Mouse (Mus musculus) MEL (cell line): ENCODE data around the gene Tnfrsf11a. TPM values are rescaled to one million over a fixed set of nuclear protein-coding genes. Genes with fewer than 3 reads are reported as not detected.

Experiments
- DNase-seq: peaks from one replicate; pipeline ENCODE4 v3.0.0; 2011; ENCODE audit warnings: low read depth, low spot score
- H3K27ac ChIP-seq: 2 replicates; pipeline ENCODE4 v1.5.1; 2012; ENCODE audit warnings: low read depth, mild to moderate bottlenecking, control low read depth, low read length, moderate library complexity; ENCODE audit not compliant: control insufficient read depth
- H3K27me3 ChIP-seq, 2 experiments: fragments of 150-350 bp in 1 of 2; sonication (generic) in 1 of 2; 2 replicates each; pipeline ENCODE4 v1.6.1; 2012; ENCODE audit warnings: low read length in 2 of 2, mild to moderate bottlenecking in 2 of 2, improper control_type of control experiment in 1 of 2, moderate library complexity in 1 of 2; ENCODE audit not compliant: insufficient read depth in 2 of 2, control insufficient read depth in 1 of 2
- H3K36me3 ChIP-seq, 2 experiments: 2 replicates each; pipeline ENCODE4 v1.6.1; 2012 to 2014; ENCODE audit warnings: low read length in 2 of 2, improper control_type of control experiment in 1 of 2, inconsistent platforms in 1 of 2, mild to moderate bottlenecking in 1 of 2; ENCODE audit not compliant: insufficient read depth in 2 of 2, control insufficient read depth in 1 of 2
- H3K4me1 ChIP-seq, 2 experiments: fragments of 150-350 bp in 1 of 2; sonication (generic) in 1 of 2; 2 replicates each; pipeline ENCODE4 v1.6.1; 2012; ENCODE audit warnings: low read length in 2 of 2, improper control_type of control experiment in 1 of 2, mild to moderate bottlenecking in 1 of 2; ENCODE audit not compliant: insufficient read depth in 2 of 2, control insufficient read depth in 1 of 2
- H3K4me3 ChIP-seq, 2 experiments: fragments of 150-350 bp in 1 of 2; sonication (generic) in 1 of 2; 2 replicates each; pipeline ENCODE4 v1.5.1; 2012; ENCODE audit warnings: low read depth in 2 of 2, low read length in 2 of 2, mild to moderate bottlenecking in 2 of 2, moderate library complexity in 2 of 2, control low read depth in 1 of 2, improper control_type of control experiment in 1 of 2; ENCODE audit not compliant: control insufficient read depth in 1 of 2, insufficient read depth in 1 of 2
- H3K79me2 ChIP-seq: 2 replicates; pipeline ENCODE4 v1.6.1; 2012; ENCODE audit warnings: mild to moderate bottlenecking, low read length, moderate library complexity; ENCODE audit not compliant: control insufficient read depth, poor library complexity, insufficient read depth
- H3K9ac ChIP-seq: 2 replicates; pipeline ENCODE4 v1.6.1; 2012; ENCODE audit warnings: low read depth, mild to moderate bottlenecking, control low read depth, low read length, moderate library complexity; ENCODE audit not compliant: control insufficient read depth, poor library complexity, severe bottlenecking
- H3K9me3 ChIP-seq: fragments of 150-350 bp; sonication (generic); replicated peaks from 2 replicates; pipeline ENCODE4 v1.6.1; 2012; ENCODE audit warnings: mild to moderate bottlenecking, low read length, improper control_type of control experiment, moderate library complexity; ENCODE audit not compliant: insufficient read depth
- CTCF ChIP-seq, 3 experiments: IDR thresholded peaks in 2 of 3; conservative IDR thresholded peaks in 1 of 3; 2 replicates each; pipeline ENCODE4 v1.5.1; 2011 to 2012; ENCODE audit warnings: low read length in 3 of 3, low read depth in 2 of 3, mild to moderate bottlenecking in 2 of 3, improper control_type of control experiment in 1 of 3, inconsistent platforms in 1 of 3, mixed read lengths in 1 of 3, moderate library complexity in 1 of 3; ENCODE audit not compliant: control insufficient read depth in 1 of 3, insufficient read depth in 1 of 3, poor library complexity in 1 of 3, severe bottlenecking in 1 of 3
- E2F4 ChIP-seq: IDR thresholded peaks from 2 replicates; pipeline ENCODE4 v1.6.1; 2011; ENCODE audit warnings: low read depth, low read length, improper control_type of control experiment, borderline replicate concordance
- ELF1 ChIP-seq: IDR thresholded peaks from 2 replicates; pipeline ENCODE4 v1.6.1; 2014; ENCODE audit warnings: low read depth, mild to moderate bottlenecking, inconsistent platforms, low read length, improper control_type of control experiment, moderate library complexity
- ETS1 ChIP-seq: IDR thresholded peaks from 2 replicates; pipeline ENCODE4 v1.6.1; 2012; ENCODE audit warnings: low read depth, mild to moderate bottlenecking, inconsistent platforms, low read length, improper control_type of control experiment, moderate library complexity
- GABPA ChIP-seq: IDR thresholded peaks from 2 replicates; pipeline ENCODE4 v1.6.1; 2012; ENCODE audit warnings: low read depth, mild to moderate bottlenecking, inconsistent platforms, low read length, improper control_type of control experiment, moderate library complexity
- JUND ChIP-seq: IDR thresholded peaks from 2 replicates; pipeline ENCODE4 v1.6.1; 2011; ENCODE audit warnings: low read depth, mild to moderate bottlenecking, improper control_type of control experiment, low read length
- KAT2A ChIP-seq: conservative IDR thresholded peaks from 2 replicates; pipeline ENCODE4 v1.6.1; 2012; ENCODE audit warnings: low read depth, low read length, improper control_type of control experiment, inconsistent platforms
- MAZ ChIP-seq: IDR thresholded peaks from 2 replicates; pipeline ENCODE4 v1.6.1; 2012; ENCODE audit warnings: low read depth, mild to moderate bottlenecking, inconsistent platforms, low read length, improper control_type of control experiment
- MXI1 ChIP-seq: IDR thresholded peaks from 2 replicates; pipeline ENCODE4 v1.6.1; 2011; ENCODE audit warnings: mild to moderate bottlenecking, low read depth, low read length, improper control_type of control experiment
- MYB ChIP-seq: IDR thresholded peaks from 2 replicates; pipeline ENCODE4 v1.6.1; 2011; ENCODE audit warnings: mild to moderate bottlenecking, low read depth, low read length, improper control_type of control experiment
- POLR2AphosphoS2 ChIP-seq: IDR thresholded peaks from 2 replicates; pipeline ENCODE4 v1.6.1; 2011; ENCODE audit warnings: low read length, improper control_type of control experiment
- RAD21 ChIP-seq: IDR thresholded peaks from 2 replicates; pipeline ENCODE4 v1.6.1; 2011; ENCODE audit warnings: mild to moderate bottlenecking, low read depth, low read length, improper control_type of control experiment
- RCOR1 ChIP-seq: IDR thresholded peaks from 2 replicates; pipeline ENCODE4 v1.6.1; 2012; ENCODE audit warnings: low read depth, mild to moderate bottlenecking, inconsistent platforms, low read length, improper control_type of control experiment
- SIN3A ChIP-seq: IDR thresholded peaks from 2 replicates; pipeline ENCODE4 v1.6.1; 2012; ENCODE audit warnings: low read length, improper control_type of control experiment, inconsistent platforms
- SMC3 ChIP-seq: IDR thresholded peaks from 2 replicates; pipeline ENCODE4 v1.6.1; 2011; ENCODE audit warnings: low read depth, low read length, improper control_type of control experiment
- USF1 ChIP-seq: IDR thresholded peaks from 2 replicates; pipeline ENCODE4 v1.6.1; 2014; ENCODE audit warnings: low read depth, mild to moderate bottlenecking, inconsistent platforms, low read length, improper control_type of control experiment, moderate library complexity
- USF2 ChIP-seq, 2 experiments: IDR thresholded peaks; 2 replicates each; pipeline ENCODE4 v1.6.1; 2011 to 2012; ENCODE audit warnings: improper control_type of control experiment in 2 of 2, low read length in 2 of 2, borderline replicate concordance in 1 of 2, inconsistent platforms in 1 of 2, low read depth in 1 of 2, mild to moderate bottlenecking in 1 of 2; ENCODE audit not compliant: insufficient read depth in 1 of 2
- ZNF384 ChIP-seq: IDR thresholded peaks from 2 replicates; pipeline ENCODE4 v1.6.1; 2012; ENCODE audit warnings: low read depth, mild to moderate bottlenecking, inconsistent platforms, low read length, improper control_type of control experiment
- polyA plus RNA-seq, 2 experiments: library from polyadenylated mRNA; stranded (reverse) in 1 of 2; unstranded in 1 of 2; fragments of >175 nt in 1 of 2; fragments of >200 nt in 1 of 2; gene quantifications; 2 replicates each; pipeline versions ENCODE4 v1.2.1 to v1.2.4; 2012; ENCODE audit warnings: low replicate concordance in 2 of 2, low read depth in 1 of 2; ENCODE audit not compliant: insufficient read length in 2 of 2, insufficient read depth in 1 of 2, missing spikeins in 1 of 2
- total RNA-seq: library from RNA; depleted of rRNA; stranded (reverse); fragments of 300-350 nt; gene quantifications from 2 replicates; pipeline ENCODE4 v1.2.3, GENCODE M21; 2012

The Tnfrsf11a gene
- total and polyA plus RNA-seq, 3 experiments = not detected

- no peak overlapping the region for H3K27ac ChIP-seq
- no peak overlapping the region for H3K4me3 ChIP-seq
- no peak overlapping the region for H3K9ac ChIP-seq
- H3K79me2 ChIP-seq = no peaks in the 10 kb centered on the region
- H3K4me1 ChIP-seq = peaks cover 2 to 3% of the 10 kb centered on the region in 2 experiments; a peak in 2 of 4 replicates
- no peaks in the 10 kb centered on the region for H3K9me3 ChIP-seq
- no peaks in the 10 kb centered on the region for H3K27me3 ChIP-seq
- TF ChIP-seq KAT2A (no peak), RCOR1 (no peak), GABPA (no peak), ELF1 (no peak), MXI1 (no peak), USF2 (IDR thresholded peaks at IDR 0.05; ENCODE audit: borderline replicate concordance in 1 of 2, insufficient read depth in 1 of 2, low read depth in 1 of 2, low read length in 2 of 2) (no peak), SIN3A (no peak), MYB (no peak), USF1 (no peak), CTCF (IDR thresholded peaks at IDR 0.05 in 2 of 3, conservative IDR thresholded peaks at IDR 0.05 in 1 of 3; ENCODE audit: control insufficient read depth in 1 of 3, insufficient read depth in 1 of 3, low read depth in 2 of 3, low read length in 3 of 3, poor library complexity in 1 of 3, severe bottlenecking in 1 of 3) (no peak), JUND (no peak), POLR2AphosphoS2 (no peak), ETS1 (no peak), MAZ (no peak), SMC3 (no peak), ZNF384 (no peak), RAD21 (no peak)
- peaks cover 0 to 3% of the 10 kb centered on the region in 2 experiments; a peak in 1 of 4 replicates for H3K36me3 ChIP-seq
- no peak for DNase-seq
These were observed 35.2 kb downstream of the Tnfrsf11a start for GRCm38 (mm10) chr1:105815736-105816135.

GRCm38 (mm10) chr1:105819031-105819430, 38.5 kb downstream of the Tnfrsf11a start:
- Histone ChIP-seq H3K27me3 (no peaks in the 10 kb centered on the region), H3K9ac (no peak overlapping the region), H3K4me3 (no peak overlapping the region), H3K9me3 (no peaks in the 10 kb centered on the region), H3K36me3 (no peaks in the 10 kb centered on the region), H3K79me2 (no peaks in the 10 kb centered on the region), H3K4me1 (no peaks in the 10 kb centered on the region), H3K27ac (no peak overlapping the region)
- no peak for DNase-seq
- no peak for TF ChIP-seq RAD21
- no peak for TF ChIP-seq RCOR1
- no peak for TF ChIP-seq E2F4
